Mouse (Mus musculus): ENCODE results near the gene Pls1.

The Pls1 gene

GRCm38 (mm10) chr9:95844825-95845460 lies at the start of gene Pls1:
Gene Pls1, minus strand, starts transcription at chr9:95845311.
- DNase-seq: peak; percentile 92

GRCm38 (mm10) chr9:95882751-95883150 lies 37.6 kb upstream of the Pls1 start:
- DNase-seq: no peak

- no peak for DNase-seq
These were observed 33.1 kb upstream of the Pls1 start for GRCm38 (mm10) chr9:95878246-95878645.

GRCm38 (mm10) chr9:95858027-95858570 lies 13.0 kb upstream of the Pls1 start:
- peak; percentile 37 for DNase-seq

GRCm38 (mm10) chr9:95857414-95858026 lies 12.4 kb upstream of the Pls1 start, which contains the start of gene Atr:
Gene Atr, plus strand, starts transcription at chr9:95857597.
- peak; percentile 96 for DNase-seq

- no peak for DNase-seq
These were observed 10.9 kb upstream of the Pls1 start for GRCm38 (mm10) chr9:95856004-95856403.

- DNase-seq: peak; percentile 78
These were observed 9.8 kb upstream of the Pls1 start for GRCm38 (mm10) chr9:95854891-95855290.

GRCm38 (mm10) chr9:95852896-95853295 lies 7.8 kb upstream of the Pls1 start:
- DNase-seq: peak; percentile 82

- no peak for DNase-seq
These were observed 6.6 kb upstream of the Pls1 start for GRCm38 (mm10) chr9:95851671-95852070.

- peak; percentile 29 for DNase-seq
These were observed 600 bp upstream of the Pls1 start for GRCm38 (mm10) chr9:95845711-95846110.

- no peak for DNase-seq
These were observed 5.7 kb downstream of the Pls1 start for GRCm38 (mm10) chr9:95839424-95839823.

GRCm38 (mm10) chr9:95835741-95836140 lies 9.4 kb downstream of the Pls1 start:
- DNase-seq: no peak

- no peak for DNase-seq
These were observed 10.3 kb downstream of the Pls1 start for GRCm38 (mm10) chr9:95834799-95835198.

GRCm38 (mm10) chr9:95832758-95833157 lies 12.4 kb downstream of the Pls1 start:
- no peak for DNase-seq

- DNase-seq: no peak
These were observed 17.5 kb downstream of the Pls1 start for GRCm38 (mm10) chr9:95827565-95827964.

- DNase-seq: no peak
These were observed 22.6 kb downstream of the Pls1 start for GRCm38 (mm10) chr9:95822531-95822930.

GRCm38 (mm10) chr9:95815706-95816105 lies 29.4 kb downstream of the Pls1 start:
- DNase-seq: no peak

- DNase-seq: no peak
These were observed 30.0 kb downstream of the Pls1 start for GRCm38 (mm10) chr9:95815015-95815673.

- DNase-seq: peak; percentile 12
These were observed 31.2 kb downstream of the Pls1 start for GRCm38 (mm10) chr9:95813721-95814531.

GRCm38 (mm10) chr9:95811817-95812216 lies 33.3 kb downstream of the Pls1 start:
- peak; percentile 41 for DNase-seq

GRCm38 (mm10) chr9:95809596-95809995 lies 35.5 kb downstream of the Pls1 start:
- DNase-seq: no peak

- DNase-seq: no peak
These were observed 39.7 kb downstream of the Pls1 start for GRCm38 (mm10) chr9:95805449-95805848.

- DNase-seq: no peak
These were observed 41.3 kb downstream of the Pls1 start for GRCm38 (mm10) chr9:95803783-95804182.
